Mouse (Mus musculus) embryonic fibroblast, embryonic 13.5 days (primary cell): ENCODE measurements around the gene Ly6g5c. TPM values are rescaled to one million over a fixed set of nuclear protein-coding genes. Genes with fewer than 3 reads are reported as not detected.
A peak's percentile ranks its signal among the peaks of the same experiment; 100 is the strongest.

Experiments
- H3K27ac ChIP-seq: 2 replicates; pipeline ENCODE4 v1.5.1; 2012; ENCODE audit warnings: low read length, control low read depth, inconsistent platforms; ENCODE audit not compliant: insufficient read depth
- H3K4me1 ChIP-seq: 2 replicates; pipeline ENCODE4 v1.6.1; 2011; ENCODE audit warnings: low read length; ENCODE audit not compliant: control insufficient read depth, insufficient read depth
- H3K4me3 ChIP-seq: 2 replicates; pipeline ENCODE4 v1.5.1; 2011; ENCODE audit warnings: mild to moderate bottlenecking, control low read depth, low read length; ENCODE audit not compliant: insufficient read depth
- CTCF ChIP-seq: IDR thresholded peaks from 2 replicates; pipeline ENCODE4 v1.5.1; 2011; ENCODE audit warnings: mild to moderate bottlenecking, control low read depth, low read length, moderate library complexity, borderline replicate concordance; ENCODE audit not compliant: insufficient read depth
- POLR2A ChIP-seq: IDR thresholded peaks from 2 replicates; pipeline ENCODE4 v1.6.1; 2011; ENCODE audit warnings: low read depth, mild to moderate bottlenecking, control low read depth, low read length, moderate library complexity
- polyA plus RNA-seq: library from polyadenylated mRNA; stranded (reverse); fragments of >200 nt; gene quantifications from 2 replicates; pipeline ENCODE4 v1.2.4, GENCODE M21; 2011; ENCODE audit warnings: low read depth; ENCODE audit not compliant: missing spikeins, insufficient read length

Gene Ly6g5c
- not detected in 2 replicates for polyA plus RNA-seq

DNA sequence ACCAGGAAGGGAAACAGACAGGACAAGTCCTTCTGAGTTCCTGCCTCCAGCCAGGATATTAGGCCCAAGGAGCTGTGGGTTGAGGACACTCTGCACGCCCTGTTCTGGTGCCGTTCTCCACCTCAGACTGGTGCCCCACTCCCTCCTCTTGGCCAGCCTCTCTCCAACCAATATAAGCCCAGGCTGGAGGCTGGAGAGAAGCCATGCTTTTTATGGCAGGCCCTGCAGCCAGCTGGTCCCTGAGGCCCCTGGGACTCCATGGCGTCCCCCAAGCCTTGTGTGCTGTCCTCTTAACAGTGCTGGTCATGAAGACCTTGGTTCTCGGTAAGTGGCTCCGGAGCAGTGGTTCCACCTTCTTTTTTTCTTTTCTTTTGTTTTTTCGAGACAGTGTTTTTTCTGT lies at the start of gene Ly6g5c:
Gene Ly6g5c, plus strand, starts transcription at position 183 of the 400 bp plus-strand sequence.
- Histone ChIP-seq H3K4me3 (no peak within 1 kb of the TSS), H3K4me1 (no peaks in the 10 kb centered on the region), H3K27ac (no peak within 1 kb of the TSS)
- TF ChIP-seq CTCF (no peak), POLR2A (no peak)

DNA sequence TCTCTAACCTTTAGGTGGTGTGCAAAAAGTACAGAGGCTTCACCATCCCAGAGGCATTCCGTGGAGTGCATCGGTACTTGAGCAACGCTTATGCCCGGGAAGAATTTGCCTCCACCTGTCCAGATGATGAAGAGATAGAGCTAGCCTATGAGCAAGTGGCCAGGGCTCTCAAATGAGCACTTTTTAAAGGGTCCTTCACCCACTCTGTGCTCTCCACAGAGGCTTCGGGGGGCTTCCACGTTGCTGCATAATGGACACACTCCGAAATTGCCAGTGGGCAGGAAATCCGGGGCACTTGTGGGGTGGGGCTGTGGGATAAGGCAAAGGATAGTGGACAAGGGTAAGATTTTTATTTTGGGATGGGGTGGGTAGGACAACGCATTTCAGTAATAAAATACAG lies 49.8 kb upstream of the Ly6g5c start:
- TF ChIP-seq CTCF (no peak), POLR2A (no peak)
- Histone ChIP-seq H3K4me3 (no peak overlapping the region), H3K4me1 (0 out of 2 replicates have a peak, but pooled peaks cover 3% of the 10 kb centered on the region), H3K27ac (no peak overlapping the region)

GRCm38 (mm10) chr17:35058911-35059892 lies 48.9 kb upstream of the Ly6g5c start, which contains the start of gene Ddah2:
Ddah2 (plus strand) TSS chr17:35059035.
- Histone ChIP-seq H3K4me1 (0 out of 2 replicates have a peak, but pooled peaks cover 3% of the 10 kb centered on the region), H3K4me3 (peak within 1 kb of the TSS; percentile 66), H3K27ac (peak within 1 kb of the TSS; percentile 63)
- TF ChIP-seq POLR2A: peak; percentile 82
- no peak for TF ChIP-seq CTCF

DNA sequence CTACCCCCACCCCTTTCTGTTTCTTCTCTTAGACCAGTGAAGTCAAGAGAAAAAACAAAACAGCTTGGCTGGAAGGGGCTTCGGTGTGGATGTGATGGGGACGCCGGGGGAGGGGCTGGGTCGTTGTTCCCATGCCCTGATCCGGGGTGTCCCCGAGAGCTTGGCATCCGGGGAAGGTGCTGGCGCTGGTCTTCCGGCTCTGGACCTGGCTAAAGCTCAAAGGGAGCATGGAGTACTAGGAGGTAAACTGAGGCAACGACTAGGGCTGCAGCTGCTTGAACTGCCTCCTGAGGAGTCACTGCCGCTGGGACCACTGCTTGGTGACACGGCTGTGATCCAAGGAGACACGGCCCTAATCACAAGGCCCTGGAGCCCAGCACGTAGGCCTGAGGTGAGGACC lies 48.0 kb upstream of the Ly6g5c start:
- TF ChIP-seq POLR2A: no peak
- TF ChIP-seq CTCF: no peak
- 0 out of 2 replicates have a peak, but pooled peaks cover 3% of the 10 kb centered on the region for H3K4me1 ChIP-seq
- H3K4me3 ChIP-seq: peak overlapping the region; percentile 66
- no peak overlapping the region for H3K27ac ChIP-seq

GRCm38 (mm10) chr17:35060737-35061297 lies 47.3 kb upstream of the Ly6g5c start:
- H3K4me3 ChIP-seq: no peak overlapping the region
- H3K27ac ChIP-seq: no peak overlapping the region
- TF ChIP-seq POLR2A (no peak), CTCF (no peak)
- H3K4me1 ChIP-seq: 0 out of 2 replicates have a peak, but pooled peaks cover 3% of the 10 kb centered on the region

DNA sequence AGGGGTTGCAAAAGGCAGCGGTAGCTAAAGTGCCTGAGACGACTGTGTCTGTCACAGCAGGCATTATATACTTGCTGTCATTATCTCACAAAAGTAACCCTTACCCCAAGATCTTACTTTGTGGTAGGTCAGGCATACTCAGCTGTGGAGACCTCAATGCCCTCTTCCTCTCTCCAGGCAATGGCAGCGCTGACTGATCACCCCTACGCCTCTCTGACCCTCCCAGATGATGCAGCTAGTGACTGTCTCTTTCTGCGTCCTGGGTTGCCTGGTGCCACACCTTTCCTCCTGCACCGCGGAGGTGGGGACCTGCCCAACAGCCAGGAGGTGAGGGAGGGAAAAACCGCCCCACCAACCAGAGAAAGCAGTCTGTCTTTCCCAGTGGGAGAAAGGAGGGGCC lies 46.8 kb upstream of the Ly6g5c start:
- no peak overlapping the region for H3K27ac ChIP-seq
- 0 out of 2 replicates have a peak, but pooled peaks cover 3% of the 10 kb centered on the region for H3K4me1 ChIP-seq
- H3K4me3 ChIP-seq: no peak overlapping the region
- no peak for TF ChIP-seq POLR2A
- TF ChIP-seq CTCF: no peak

- no peak for TF ChIP-seq POLR2A
- TF ChIP-seq CTCF: no peak
- H3K4me1 ChIP-seq: no peaks in the 10 kb centered on the region
- no peak overlapping the region for H3K27ac ChIP-seq
- H3K4me3 ChIP-seq: no peak overlapping the region
Measured at GRCm38 (mm10) chr17:35063466-35063865, 44.6 kb upstream of the Ly6g5c start.

DNA sequence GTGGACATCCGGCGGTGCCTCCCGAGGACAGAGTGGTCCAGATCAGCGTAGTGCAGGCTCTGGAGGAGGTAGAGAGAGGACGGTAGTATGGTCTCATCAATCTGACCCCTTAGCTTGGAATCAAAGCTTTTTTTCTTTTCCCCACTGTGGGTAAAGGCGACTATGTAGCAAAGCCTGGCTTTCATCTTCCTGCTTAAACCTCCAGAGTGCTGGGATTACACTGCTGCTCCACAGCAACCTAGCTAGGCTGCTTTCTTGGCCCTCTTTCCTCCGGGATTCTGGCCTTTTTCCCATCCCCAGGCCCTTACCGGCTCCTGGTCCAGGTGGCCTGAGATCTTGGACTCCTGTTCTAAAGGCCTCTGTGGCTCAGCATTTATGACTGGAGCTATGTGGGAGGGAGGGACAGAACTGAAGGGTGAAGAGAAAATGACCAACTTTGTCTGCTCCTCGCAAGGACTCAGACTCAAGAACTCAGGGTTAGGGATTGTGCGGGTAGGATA lies 43.7 kb upstream of the Ly6g5c start:
- Histone ChIP-seq H3K4me3 (no peak overlapping the region), H3K4me1 (no peaks in the 10 kb centered on the region), H3K27ac (no peak overlapping the region)
- TF ChIP-seq POLR2A (no peak), CTCF (no peak)
